Mouse (Mus musculus): Measurements from ENCODE around the gene Fbln5.

The Fbln5 gene

GRCm38 (mm10) chr12:101789767-101790166, 29.1 kb downstream of the Fbln5 start:
- DNase-seq (ENCODE audit: low read depth, low spot score): no peak
- H3K36me3 ChIP-seq (ENCODE audit: control insufficient read depth, insufficient read depth, low read length, poor library complexity, severe bottlenecking): no peaks in the 10 kb centered on the region
- no peaks in the 10 kb centered on the region for H3K27me3 ChIP-seq (ENCODE audit: control insufficient read depth, insufficient read depth, low read length, poor library complexity, severe bottlenecking)

GRCm38 (mm10) chr12:101789250-101789649, 29.6 kb downstream of the Fbln5 start:
- no peaks in the 10 kb centered on the region for H3K27me3 ChIP-seq (ENCODE audit: control insufficient read depth, insufficient read depth, low read length, poor library complexity, severe bottlenecking)
- no peak for DNase-seq (ENCODE audit: low read depth, low spot score)
- H3K36me3 ChIP-seq (ENCODE audit: control insufficient read depth, insufficient read depth, low read length, poor library complexity, severe bottlenecking): no peaks in the 10 kb centered on the region

- Histone ChIP-seq H3K27me3 (ENCODE audit: control insufficient read depth, insufficient read depth, low read length, poor library complexity, severe bottlenecking) (no peaks in the 10 kb centered on the region), H3K36me3 (ENCODE audit: control insufficient read depth, insufficient read depth, low read length, poor library complexity, severe bottlenecking) (no peaks in the 10 kb centered on the region)
- DNase-seq (ENCODE audit: low read depth, low spot score): no peak
These were observed 36.1 kb downstream of the Fbln5 start for GRCm38 (mm10) chr12:101782787-101783186.

GRCm38 (mm10) chr12:101780915-101781314, 37.9 kb downstream of the Fbln5 start:
- no peaks in the 10 kb centered on the region for H3K36me3 ChIP-seq (ENCODE audit: control insufficient read depth, insufficient read depth, low read length, poor library complexity, severe bottlenecking)

GRCm38 (mm10) chr12:101777613-101778325, 41.1 kb downstream of the Fbln5 start:
- no peak for DNase-seq (ENCODE audit: low read depth, low spot score)
- H3K27me3 ChIP-seq (ENCODE audit: control insufficient read depth, insufficient read depth, low read length, poor library complexity, severe bottlenecking): no peaks in the 10 kb centered on the region
- H3K36me3 ChIP-seq (ENCODE audit: control insufficient read depth, insufficient read depth, low read length, poor library complexity, severe bottlenecking): no peaks in the 10 kb centered on the region

More at GRCm38 (mm10) chr12:101780915-101781314, 37.9 kb downstream of the Fbln5 start:
- no peaks in the 10 kb centered on the region for H3K27me3 ChIP-seq (ENCODE audit: control insufficient read depth, insufficient read depth, low read length, poor library complexity, severe bottlenecking)
- DNase-seq (ENCODE audit: low read depth, low spot score): no peak

GRCm38 (mm10) chr12:101776383-101776782, 42.5 kb downstream of the Fbln5 start:
- Histone ChIP-seq H3K36me3 (ENCODE audit: control insufficient read depth, insufficient read depth, low read length, poor library complexity, severe bottlenecking) (no peaks in the 10 kb centered on the region), H3K27me3 (ENCODE audit: control insufficient read depth, insufficient read depth, low read length, poor library complexity, severe bottlenecking) (no peaks in the 10 kb centered on the region)
- DNase-seq (ENCODE audit: low read depth, low spot score): no peak

GRCm38 (mm10) chr12:101774116-101774515, 44.7 kb downstream of the Fbln5 start:
- Histone ChIP-seq H3K36me3 (ENCODE audit: control insufficient read depth, insufficient read depth, low read length, poor library complexity, severe bottlenecking) (no peaks in the 10 kb centered on the region), H3K27me3 (ENCODE audit: control insufficient read depth, insufficient read depth, low read length, poor library complexity, severe bottlenecking) (no peaks in the 10 kb centered on the region)
- no peak for DNase-seq (ENCODE audit: low read depth, low spot score)

GRCm38 (mm10) chr12:101772962-101773361, 45.9 kb downstream of the Fbln5 start:
- DNase-seq (ENCODE audit: low read depth, low spot score): no peak
- H3K27me3 ChIP-seq (ENCODE audit: control insufficient read depth, insufficient read depth, low read length, poor library complexity, severe bottlenecking): no peaks in the 10 kb centered on the region
- no peaks in the 10 kb centered on the region for H3K36me3 ChIP-seq (ENCODE audit: control insufficient read depth, insufficient read depth, low read length, poor library complexity, severe bottlenecking)

- DNase-seq (ENCODE audit: low read depth, low spot score): no peak
- Histone ChIP-seq H3K36me3 (ENCODE audit: control insufficient read depth, insufficient read depth, low read length, poor library complexity, severe bottlenecking) (no peaks in the 10 kb centered on the region), H3K27me3 (ENCODE audit: control insufficient read depth, insufficient read depth, low read length, poor library complexity, severe bottlenecking) (no peaks in the 10 kb centered on the region)
These were observed 48.4 kb downstream of the Fbln5 start for GRCm38 (mm10) chr12:101770283-101771015.

- no peak for DNase-seq (ENCODE audit: low read depth, low spot score)
- no peaks in the 10 kb centered on the region for H3K27me3 ChIP-seq (ENCODE audit: control insufficient read depth, insufficient read depth, low read length, poor library complexity, severe bottlenecking)
- H3K36me3 ChIP-seq (ENCODE audit: control insufficient read depth, insufficient read depth, low read length, poor library complexity, severe bottlenecking): no peaks in the 10 kb centered on the region
These were observed 51.4 kb downstream of the Fbln5 start for GRCm38 (mm10) chr12:101767306-101768053.

- no peak for DNase-seq (ENCODE audit: low read depth, low spot score)
- H3K27me3 ChIP-seq (ENCODE audit: control insufficient read depth, insufficient read depth, low read length, poor library complexity, severe bottlenecking): no peaks in the 10 kb centered on the region
- H3K36me3 ChIP-seq (ENCODE audit: control insufficient read depth, insufficient read depth, low read length, poor library complexity, severe bottlenecking): no peaks in the 10 kb centered on the region
These were observed 52.5 kb downstream of the Fbln5 start for GRCm38 (mm10) chr12:101766228-101766852.

- no peak for DNase-seq (ENCODE audit: low read depth, low spot score)
- no peaks in the 10 kb centered on the region; the same call in 1 of the 2 replicates for H3K27me3 ChIP-seq (ENCODE audit: control insufficient read depth, insufficient read depth, low read length, poor library complexity, severe bottlenecking)
- no peaks in the 10 kb centered on the region for H3K36me3 ChIP-seq (ENCODE audit: control insufficient read depth, insufficient read depth, low read length, poor library complexity, severe bottlenecking)
These were observed 54.0 kb downstream of the Fbln5 start for GRCm38 (mm10) chr12:101764870-101765269.

- Histone ChIP-seq H3K27me3 (ENCODE audit: control insufficient read depth, insufficient read depth, low read length, poor library complexity, severe bottlenecking) (no peaks in the 10 kb centered on the region; the same call in 1 of the 2 replicates), H3K36me3 (ENCODE audit: control insufficient read depth, insufficient read depth, low read length, poor library complexity, severe bottlenecking) (no peaks in the 10 kb centered on the region)
- no peak for DNase-seq (ENCODE audit: low read depth, low spot score)
These were observed 55.8 kb downstream of the Fbln5 start for GRCm38 (mm10) chr12:101763065-101763464.

GRCm38 (mm10) chr12:101762054-101762453, 56.8 kb downstream of the Fbln5 start:
- DNase-seq (ENCODE audit: low read depth, low spot score): no peak
- Histone ChIP-seq H3K36me3 (ENCODE audit: control insufficient read depth, insufficient read depth, low read length, poor library complexity, severe bottlenecking) (no peaks in the 10 kb centered on the region), H3K27me3 (ENCODE audit: control insufficient read depth, insufficient read depth, low read length, poor library complexity, severe bottlenecking) (no peaks in the 10 kb centered on the region; the same call in 1 of the 2 replicates)

All from splenic B cell, adult 2 months (primary cell).